ENCODE assay signal across 18 mouse cellular contexts in the genomic region with DNA sequence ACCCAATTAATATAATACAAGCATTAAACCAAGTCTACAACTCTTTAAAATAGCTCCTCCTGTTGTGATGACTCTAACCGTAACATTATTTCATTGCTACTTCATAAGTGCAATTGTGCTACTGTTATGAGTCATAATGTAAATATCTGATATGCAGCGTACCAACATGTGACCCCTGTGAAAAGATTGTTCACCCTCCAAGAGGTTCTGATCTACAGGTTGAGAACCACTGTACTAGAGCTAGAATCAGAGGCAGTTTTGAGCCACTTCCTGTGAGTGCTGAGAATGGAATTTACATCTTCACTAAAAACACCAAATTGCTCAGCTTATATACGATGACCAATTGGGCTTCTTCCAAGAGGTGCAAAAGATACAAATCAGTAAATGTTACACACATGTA.
"Had no signal": no experiment of that assay in that cellular context is flagged by ENCODE, and none has a peak within 500 bp of the region (broad histone marks: within the 10 kb centered on the region; RNA-seq: fewer than 3 reads in every experiment).

No protein-coding gene starts in this region.

- H3K9me3 ChIP-seq: midbrain, embryonic 13.5 days; midbrain, embryonic 15.5 days; neural tube, embryonic 13.5 days; neural tube, embryonic 15.5 days had no signal

- DNase-seq: lung, adult 18-20 months; lung, embryonic 14.5 days; lung, postnatal 10 days; lung, postnatal 4 days; retina, postnatal 1 day; right cerebral cortex, adult 18-20 months; right cerebral cortex, postnatal 25 days; right cerebral cortex, postnatal 4 days; spleen, adult 18-20 months; thymus, adult 18-20 months; thymus, postnatal 14 days; thymus, postnatal 36 days had no signal

- H3K9ac ChIP-seq: lung, embryonic 14.5 days; midbrain, embryonic 13.5 days; midbrain, embryonic 15.5 days; neural tube, embryonic 13.5 days; neural tube, embryonic 15.5 days had no signal

- ATAC-seq: midbrain, embryonic 13.5 days; midbrain, embryonic 15.5 days had no signal

- H3K4me2 ChIP-seq: lung, embryonic 14.5 days; midbrain, embryonic 11.5 days; midbrain, embryonic 13.5 days; midbrain, embryonic 15.5 days; neural tube, embryonic 13.5 days; neural tube, embryonic 15.5 days had no signal

- H3K27me3 ChIP-seq: megakaryocyte, embryonic 14.5 days; midbrain, embryonic 13.5 days; midbrain, embryonic 15.5 days; neural tube, embryonic 13.5 days; neural tube, embryonic 15.5 days had no signal

- H3K4me1 ChIP-seq: megakaryocyte, embryonic 14.5 days; midbrain, embryonic 13.5 days; midbrain, embryonic 15.5 days; neural tube, embryonic 13.5 days; neural tube, embryonic 15.5 days had no signal

- H3K27ac ChIP-seq: midbrain, embryonic 13.5 days; midbrain, embryonic 15.5 days; neural tube, embryonic 13.5 days; neural tube, embryonic 15.5 days had no signal

- H3K36me3 ChIP-seq: midbrain, embryonic 13.5 days; midbrain, embryonic 15.5 days; neural tube, embryonic 13.5 days; neural tube, embryonic 15.5 days had no signal

- H3K4me3 ChIP-seq: megakaryocyte, embryonic 14.5 days; midbrain, embryonic 13.5 days; midbrain, embryonic 15.5 days; neural tube, embryonic 13.5 days; neural tube, embryonic 15.5 days had no signal
